Mouse (Mus musculus) midbrain, embryonic 14.5 days (tissue): Measurements from ENCODE around the gene Rcan3. TPM values are rescaled to one million over a fixed set of nuclear protein-coding genes. Genes with fewer than 3 reads are reported as not detected.

Experiments
- ATAC-seq: fragments of 200-750 bp; cut with Nextera tagmentation; 2 replicates; pipeline ENCODE4 v1.8.0; 2017; ENCODE audit warnings: moderate number of reproducible peaks, moderate library complexity; ENCODE audit not compliant: low FRiP score, low TSS enrichment
- DNase-seq: peaks from one replicate; pipeline ENCODE4 v3.0.0-alpha.2; 2015
- H3K27ac ChIP-seq: fragments of 300-500 bp; sonication (generic); replicated peaks from 2 replicates; pipeline ENCODE4 v1.5.1; 2014; ENCODE audit warnings: mild to moderate bottlenecking, low read depth, low read length, moderate library complexity
- H3K27me3 ChIP-seq: fragments of 300-500 bp; sonication (generic); 2 replicates; pipeline ENCODE4 v1.6.1; 2014; ENCODE audit warnings: low read length, control low read depth, mixed read lengths; ENCODE audit not compliant: control insufficient read depth, insufficient read depth
- H3K36me3 ChIP-seq: fragments of 300-500 bp; sonication (generic); 2 replicates; pipeline ENCODE4 v1.6.1; 2014; ENCODE audit warnings: low read length, control low read depth; ENCODE audit not compliant: control insufficient read depth, insufficient read depth
- H3K4me1 ChIP-seq: fragments of 300-500 bp; sonication (generic); 2 replicates; pipeline ENCODE4 v1.6.1; 2014; ENCODE audit warnings: mild to moderate bottlenecking, antibody characterized with exemption, low read length, control low read depth; ENCODE audit not compliant: control insufficient read depth, insufficient read depth
- H3K4me2 ChIP-seq: fragments of 300-500 bp; sonication (generic); 2 replicates; pipeline ENCODE4 v1.6.1; 2014; ENCODE audit warnings: mild to moderate bottlenecking, low read length, moderate library complexity
- H3K4me3 ChIP-seq: fragments of 300-500 bp; sonication (generic); replicated peaks from 2 replicates; pipeline ENCODE4 v1.5.1; 2014; ENCODE audit warnings: low read depth, low read length
- H3K9ac ChIP-seq: fragments of 300-500 bp; sonication (generic); replicated peaks from 2 replicates; pipeline ENCODE4 v1.6.1; 2014; ENCODE audit warnings: mild to moderate bottlenecking, low read length, moderate library complexity
- H3K9me3 ChIP-seq: fragments of 300-500 bp; sonication (generic); 2 replicates; pipeline ENCODE4 v1.6.1; 2016; ENCODE audit warnings: low read length, control low read depth, mixed read lengths; ENCODE audit not compliant: control insufficient read depth
- WGBS: fragments of 180-500 bp; shearing (Covaris S2); extraction: QIAGEN DNeasy Blood & Tissue Kit; methylation state at CpG from one replicate; pipeline ENCODE4 v1.1.7; 2014; 5-methylcytosine and 5-hydroxymethylcytosine counted together
- polyA plus RNA-seq: library from polyadenylated mRNA; unstranded; fragments of >200 nt; fragmentation: Nextera tagmentation; extraction: Ambion mirVana; gene quantifications from 2 replicates; pipeline ENCODE4 v1.2.1, GENCODE M21; 2014

The Rcan3 gene
- polyA plus RNA-seq, 1 experiment from 2014 or later: 40.9 TPM

DNA sequence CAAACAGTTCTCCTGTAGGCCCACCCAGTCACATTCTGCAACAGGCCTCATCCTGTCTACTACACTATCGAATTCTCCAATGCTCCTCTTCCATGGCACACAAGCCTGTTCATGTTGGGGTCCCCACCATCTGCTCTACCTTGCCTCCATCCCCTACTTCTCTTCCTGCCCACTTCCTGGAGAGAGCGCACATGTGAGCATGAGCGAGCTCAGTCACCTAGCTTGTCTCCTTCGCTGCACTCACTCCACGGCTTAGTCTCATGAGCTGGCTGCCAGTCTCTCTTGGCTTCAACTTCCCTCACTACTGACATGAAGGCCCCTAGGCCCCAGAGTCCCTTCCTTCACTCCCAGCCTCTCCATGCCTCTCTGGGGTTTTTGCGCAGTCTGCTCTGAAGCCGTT lies 7.1 kb downstream of the Rcan3 start:
- no peaks in the 10 kb centered on the region for H3K9me3 ChIP-seq
- no peak overlapping the region for H3K4me2 ChIP-seq
- WGBS: 92% methylated on average over 7 of the region's 7 CpGs
- ATAC-seq (no peak), DNase-seq (no peak)
- peaks cover 23% of the 10 kb centered on the region; the same call in 1 of the 2 replicates for H3K36me3 ChIP-seq
- H3K4me3 ChIP-seq: no peak overlapping the region
- H3K27ac ChIP-seq: no peak overlapping the region
- no peaks in the 10 kb centered on the region for H3K27me3 ChIP-seq
- no peak overlapping the region for H3K9ac ChIP-seq
- H3K4me1 ChIP-seq: no peaks in the 10 kb centered on the region

DNA sequence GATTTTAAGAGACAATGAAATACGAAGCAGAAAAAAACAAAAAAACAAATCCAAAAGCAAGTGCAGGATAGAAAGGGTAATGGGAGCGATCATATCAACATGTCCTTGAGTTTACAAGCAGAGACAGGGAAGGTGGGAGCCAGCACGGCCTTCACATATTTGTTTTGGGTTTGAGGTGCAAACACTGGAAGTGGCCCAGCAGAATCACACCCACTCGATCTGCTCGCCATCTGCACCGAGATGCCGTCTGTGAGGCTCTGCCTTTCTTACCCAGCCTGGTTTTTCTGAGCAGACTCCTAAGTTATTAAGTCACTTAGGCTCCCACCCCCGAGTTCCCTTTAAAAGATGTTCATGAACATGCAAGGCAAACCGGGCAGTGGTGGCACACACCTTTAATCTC lies 8.0 kb downstream of the Rcan3 start:
- Histone ChIP-seq H3K9ac (no peak overlapping the region), H3K36me3 (peaks cover 23% of the 10 kb centered on the region; the same call in 1 of the 2 replicates), H3K27me3 (no peaks in the 10 kb centered on the region), H3K4me3 (no peak overlapping the region), H3K4me2 (no peak overlapping the region), H3K9me3 (no peaks in the 10 kb centered on the region), H3K27ac (no peak overlapping the region), H3K4me1 (no peaks in the 10 kb centered on the region)
- WGBS: 90% methylated on average over 9 of the region's 9 CpGs
- DNase-seq: no peak
- no peak for ATAC-seq

DNA sequence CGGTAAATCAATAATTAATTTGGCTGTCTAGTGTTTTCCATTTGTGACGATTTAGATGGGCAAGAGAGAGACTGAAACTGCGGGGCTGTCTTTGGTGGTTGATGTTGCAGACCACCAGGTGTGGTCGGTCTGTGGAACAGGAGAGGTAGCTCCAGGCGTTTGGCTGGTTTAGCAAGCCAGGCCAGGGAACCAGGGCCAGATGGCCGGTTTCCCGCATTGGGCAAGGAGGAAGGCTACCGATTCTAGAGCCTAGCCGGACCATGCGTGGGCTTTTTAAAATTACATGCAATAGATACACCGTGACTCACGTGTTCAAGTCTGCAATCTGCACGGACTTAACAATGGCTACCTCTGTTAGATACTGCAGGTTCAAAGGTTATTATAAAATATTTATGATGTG lies 12.7 kb downstream of the Rcan3 start:
- H3K4me2 ChIP-seq: no peak overlapping the region
- DNase-seq (no peak), ATAC-seq (no peak)
- H3K4me1 ChIP-seq: no peaks in the 10 kb centered on the region
- WGBS: 95% methylated on average over 13 of the region's 13 CpGs
- H3K9ac ChIP-seq: no peak overlapping the region
- no peaks in the 10 kb centered on the region for H3K27me3 ChIP-seq
- no peak overlapping the region for H3K27ac ChIP-seq
- no peaks in the 10 kb centered on the region for H3K9me3 ChIP-seq
- peaks cover 55% of the 10 kb centered on the region for H3K36me3 ChIP-seq
- H3K4me3 ChIP-seq: no peak overlapping the region

DNA sequence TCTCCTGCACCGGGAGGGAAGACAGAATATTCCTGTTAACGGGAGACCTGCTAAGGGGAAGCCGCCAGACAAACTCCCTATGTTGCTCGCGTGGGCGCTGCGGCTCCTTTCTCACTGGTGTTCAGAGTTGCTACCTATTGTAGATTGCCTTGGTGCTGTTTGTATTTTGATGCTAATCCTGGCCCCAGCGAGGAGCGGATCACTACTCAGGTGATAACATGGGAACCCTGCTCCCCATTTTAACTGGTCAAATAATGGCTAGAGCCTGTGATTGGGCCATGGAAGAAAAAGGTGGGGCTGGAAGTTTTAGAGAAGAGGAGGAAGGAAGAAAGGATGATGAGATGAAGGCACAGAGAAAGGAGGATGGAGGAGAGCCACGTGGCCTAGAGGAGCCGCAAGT lies 13.2 kb downstream of the Rcan3 start:
- Histone ChIP-seq H3K36me3 (peaks cover 60% of the 10 kb centered on the region), H3K9me3 (no peaks in the 10 kb centered on the region), H3K27ac (no peak overlapping the region), H3K9ac (no peak overlapping the region), H3K4me3 (no peak overlapping the region), H3K27me3 (no peaks in the 10 kb centered on the region), H3K4me1 (no peaks in the 10 kb centered on the region), H3K4me2 (no peak overlapping the region)
- DNase-seq (no peak), ATAC-seq (no peak)
- 82% methylated on average over 11 of the region's 11 CpGs for WGBS

DNA sequence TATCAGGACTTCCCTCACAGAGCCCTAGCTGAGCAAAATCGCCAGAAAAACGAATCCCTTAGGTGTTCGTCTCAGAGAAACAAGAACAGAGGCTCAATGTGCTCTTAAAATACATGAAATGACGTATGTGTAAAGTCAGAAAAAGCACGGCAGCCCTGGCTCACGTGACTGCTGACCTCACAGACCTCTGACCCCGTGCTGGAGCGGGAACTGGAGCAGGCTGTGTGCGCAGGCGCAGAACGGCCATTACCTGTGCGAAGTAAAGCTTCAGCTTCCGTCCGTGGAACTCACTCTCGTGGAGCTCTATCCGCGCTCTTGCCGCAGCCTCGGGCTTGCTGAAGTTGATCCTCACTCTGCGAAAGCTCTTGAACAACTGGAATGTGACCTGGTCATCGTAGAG lies 13.7 kb downstream of the Rcan3 start:
- Histone ChIP-seq H3K36me3 (peaks cover 61% of the 10 kb centered on the region), H3K4me1 (no peaks in the 10 kb centered on the region), H3K4me3 (no peak overlapping the region), H3K27me3 (no peaks in the 10 kb centered on the region), H3K9ac (no peak overlapping the region), H3K4me2 (no peak overlapping the region), H3K27ac (no peak overlapping the region), H3K9me3 (no peaks in the 10 kb centered on the region)
- no peak for ATAC-seq
- 90% methylated on average over 21 of the region's 21 CpGs for WGBS
- DNase-seq: no peak

DNA sequence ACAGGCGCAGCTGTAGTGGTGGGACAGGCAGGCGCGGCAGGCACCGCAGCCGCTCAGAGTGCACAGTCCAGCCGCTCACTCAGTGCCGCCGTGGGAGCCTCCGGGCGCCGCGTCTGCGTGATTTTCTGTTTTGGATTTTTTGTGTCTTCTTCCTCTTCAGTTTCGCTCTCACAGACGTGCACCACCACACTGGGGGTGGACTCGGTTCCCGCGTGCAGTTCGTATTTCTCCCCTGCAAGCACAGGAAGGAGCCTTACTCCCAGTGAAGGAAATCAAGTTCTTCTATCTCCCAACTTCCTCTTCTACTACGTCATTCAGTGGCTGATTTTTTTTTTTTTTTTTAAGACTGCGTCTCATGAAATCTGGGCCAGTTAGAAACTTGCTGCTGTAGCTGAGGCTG lies 17.3 kb downstream of the Rcan3 start:
- WGBS: 94% methylated on average over 21 of the region's 21 CpGs
- Histone ChIP-seq H3K9me3 (no peaks in the 10 kb centered on the region), H3K4me1 (no peaks in the 10 kb centered on the region), H3K36me3 (peaks cover 54% of the 10 kb centered on the region), H3K4me3 (no peak overlapping the region), H3K9ac (no peak overlapping the region), H3K27me3 (no peaks in the 10 kb centered on the region), H3K27ac (no peak overlapping the region), H3K4me2 (no peak overlapping the region)
- DNase-seq: no peak
- ATAC-seq: no peak

DNA sequence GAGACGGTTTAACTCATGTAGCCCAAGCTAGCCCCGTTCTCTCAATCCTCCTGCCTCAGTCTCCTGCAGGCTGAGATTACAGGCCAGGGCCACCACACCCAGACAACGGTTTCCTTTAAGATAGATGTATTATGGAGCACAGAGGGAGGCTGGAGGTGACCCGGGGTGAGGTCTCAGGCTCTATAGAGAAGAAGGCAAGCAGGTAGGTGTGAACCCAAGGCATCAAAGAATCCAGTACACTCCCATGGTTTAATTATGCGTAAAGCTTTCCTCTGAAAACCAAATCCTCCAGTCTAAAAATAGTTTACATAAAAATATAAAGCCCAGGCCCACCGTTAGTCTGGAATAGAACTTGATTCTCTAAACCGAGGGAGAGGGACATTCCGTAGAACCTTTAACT lies 20.2 kb downstream of the Rcan3 start:
- Histone ChIP-seq H3K36me3 (peaks cover 38% of the 10 kb centered on the region), H3K4me3 (no peak overlapping the region)
- WGBS: 82% methylated on average over 8 of the region's 8 CpGs

DNA sequence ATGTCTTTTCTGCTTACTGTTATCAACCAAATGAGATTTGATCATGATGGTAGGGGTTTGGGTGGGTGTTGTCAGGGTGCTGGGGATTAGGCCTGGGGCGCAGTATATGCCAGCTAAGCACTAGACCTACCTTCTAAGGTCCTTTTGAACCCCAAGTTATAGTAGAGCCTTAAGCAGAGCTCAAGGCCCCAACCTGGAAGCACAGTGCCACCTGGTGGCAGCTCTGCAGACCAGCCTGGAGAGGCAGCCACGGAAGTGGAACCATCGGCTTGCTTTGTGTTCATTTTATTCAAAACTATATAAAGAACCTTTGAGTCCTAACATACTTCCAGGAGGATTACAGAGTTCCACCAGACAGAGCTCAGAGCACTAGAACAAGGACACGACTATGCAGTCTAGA lies 22.0 kb downstream of the Rcan3 start:
- Histone ChIP-seq H3K9ac (no peak overlapping the region), H3K27ac (no peak overlapping the region), H3K36me3 (peaks cover 30% of the 10 kb centered on the region), H3K4me3 (no peak overlapping the region), H3K4me1 (no peaks in the 10 kb centered on the region), H3K27me3 (no peaks in the 10 kb centered on the region), H3K9me3 (no peaks in the 10 kb centered on the region), H3K4me2 (no peak overlapping the region)
- DNase-seq (peak; percentile 79), ATAC-seq (no peak)
- WGBS: 40% methylated on average over 4 of the region's 4 CpGs

More for the DNA sequence above, 20.2 kb downstream of the Rcan3 start:
- Histone ChIP-seq H3K9ac (no peak overlapping the region), H3K4me2 (no peak overlapping the region), H3K27ac (no peak overlapping the region), H3K4me1 (no peaks in the 10 kb centered on the region), H3K27me3 (no peaks in the 10 kb centered on the region), H3K9me3 (no peaks in the 10 kb centered on the region)
- ATAC-seq: no peak
- no peak for DNase-seq

DNA sequence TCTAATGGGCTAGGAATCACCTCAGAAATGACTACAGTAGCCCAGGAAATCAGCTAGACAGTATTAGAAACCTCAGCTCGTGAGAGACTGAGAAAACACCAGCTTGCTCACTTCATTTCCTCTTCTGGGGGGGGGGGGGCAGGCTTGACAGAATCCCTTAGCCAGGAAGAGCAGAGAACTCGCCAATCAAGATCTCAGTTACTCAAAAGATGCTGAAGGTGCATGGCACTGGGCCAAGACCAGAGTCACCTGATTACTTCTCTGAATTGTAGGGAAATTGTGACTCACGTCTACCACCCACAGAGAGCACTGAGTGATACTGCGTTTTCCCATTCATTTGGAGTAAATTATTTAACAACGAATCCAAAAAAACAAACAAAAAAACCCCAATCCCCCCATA lies 27.5 kb downstream of the Rcan3 start:
- H3K4me2 ChIP-seq: no peak overlapping the region
- H3K27ac ChIP-seq: no peak overlapping the region
- no peak for ATAC-seq
- no peak for DNase-seq
- no peaks in the 10 kb centered on the region for H3K27me3 ChIP-seq
- no peaks in the 10 kb centered on the region for H3K4me1 ChIP-seq
- 66% methylated on average over 5 of the region's 5 CpGs for WGBS
- H3K9ac ChIP-seq: no peak overlapping the region
- no peak overlapping the region for H3K4me3 ChIP-seq
- H3K9me3 ChIP-seq: no peaks in the 10 kb centered on the region
- no peaks in the 10 kb centered on the region for H3K36me3 ChIP-seq
